Mouse (Mus musculus): ENCODE measurements around the gene 0610037L13Rik. TPM values are rescaled to one million over a fixed set of nuclear protein-coding genes. Genes with fewer than 3 reads are reported as not detected.

The 0610037L13Rik gene
- total and polyA plus RNA-seq, 3 experiments, result 35.5 to 65.0 TPM; not detected in 1

- Histone ChIP-seq H3K36me3 (ENCODE audit: control insufficient read depth in 1 of 2, insufficient read depth in 2 of 2, low read length in 2 of 2) (no peaks in the 10 kb centered on the region), H3K79me2 (ENCODE audit: control insufficient read depth, insufficient read depth, low read length, poor library complexity) (no peaks in the 10 kb centered on the region), H3K9ac (ENCODE audit: control insufficient read depth, low read depth, low read length, poor library complexity, severe bottlenecking) (no peak overlapping the region), H3K27ac (ENCODE audit: control insufficient read depth, low read depth, low read length) (no peak overlapping the region), H3K4me1 (ENCODE audit: control insufficient read depth in 1 of 2, insufficient read depth in 2 of 2, low read length in 2 of 2) (no peaks in the 10 kb centered on the region), H3K9me3 (replicated peaks; ENCODE audit: insufficient read depth, low read length) (no peaks in the 10 kb centered on the region), H3K4me3 (ENCODE audit: control insufficient read depth in 1 of 2, insufficient read depth in 1 of 2, low read depth in 2 of 2, low read length in 2 of 2) (no peak overlapping the region), H3K27me3 (ENCODE audit: control insufficient read depth in 1 of 2, insufficient read depth in 2 of 2, low read length in 2 of 2) (no peaks in the 10 kb centered on the region)
- DNase-seq (ENCODE audit: low read depth, low spot score), result no peak
- TF ChIP-seq GABPA (IDR thresholded peaks at IDR 0.05; ENCODE audit: low read depth, low read length) (no peak), TBP (IDR thresholded peaks at IDR 0.05; ENCODE audit: low read depth, low read length) (no peak), RCOR1 (IDR thresholded peaks at IDR 0.05; ENCODE audit: low read depth, low read length) (no peak), ZNF384 (IDR thresholded peaks at IDR 0.05; ENCODE audit: low read depth, low read length) (no peak), HCFC1 (IDR thresholded peaks at IDR 0.05; ENCODE audit: low read depth, low read length) (no peak), MYB (IDR thresholded peaks at IDR 0.05; ENCODE audit: low read depth, low read length) (no peak), USF2 (IDR thresholded peaks at IDR 0.05; ENCODE audit: borderline replicate concordance in 1 of 2, insufficient read depth in 1 of 2, low read depth in 1 of 2, low read length in 2 of 2) (no peak), POLR2A (IDR thresholded peaks at IDR 0.05; ENCODE audit: control insufficient read depth in 1 of 2, insufficient read depth in 1 of 2, low read depth in 1 of 2, low read length in 2 of 2, poor library complexity in 1 of 2) (no peak), TAL1 (IDR thresholded peaks at IDR 0.05; ENCODE audit: low read length) (no peak), ZC3H11A (IDR thresholded peaks at IDR 0.05; ENCODE audit: low read depth, low read length) (no peak), MXI1 (IDR thresholded peaks at IDR 0.05; ENCODE audit: low read depth, low read length) (no peak), UBTF (IDR thresholded peaks at IDR 0.05; ENCODE audit: borderline replicate concordance, insufficient read depth, low read depth, low read length) (no peak), POLR2AphosphoS2 (IDR thresholded peaks at IDR 0.05; ENCODE audit: low read length) (no peak), SIN3A (IDR thresholded peaks at IDR 0.05; ENCODE audit: low read length) (no peak), KAT2A (conservative IDR thresholded peaks at IDR 0.05; ENCODE audit: low read depth, low read length) (no peak), USF1 (IDR thresholded peaks at IDR 0.05; ENCODE audit: low read depth, low read length) (no peak), CHD2 (IDR thresholded peaks at IDR 0.05; ENCODE audit: low read length) (no peak)
These were observed 14.6 kb downstream of the 0610037L13Rik start for GRCm38 (mm10) chr4:107904252-107904651.

- TF ChIP-seq MEF2A (IDR thresholded peaks at IDR 0.05; ENCODE audit: extremely low read depth, insufficient replicate concordance, low read depth, low read length, poor library complexity, severe bottlenecking) (no peak), GATA1 (IDR thresholded peaks at IDR 0.05; ENCODE audit: low read depth, low read length) (no peak), RCOR1 (IDR thresholded peaks at IDR 0.05; ENCODE audit: low read depth, low read length) (no peak), ZKSCAN1 (IDR thresholded peaks at IDR 0.05; ENCODE audit: low read depth, low read length) (no peak), TCF12 (IDR thresholded peaks at IDR 0.05; ENCODE audit: low read depth, low read length) (no peak), KAT2A (conservative IDR thresholded peaks at IDR 0.05; ENCODE audit: low read depth, low read length) (no peak), ZMIZ1 (IDR thresholded peaks at IDR 0.05; ENCODE audit: low read depth, low read length) (no peak), POLR2AphosphoS5 (IDR thresholded peaks at IDR 0.05; ENCODE audit: borderline replicate concordance, low read depth, low read length) (no peak), MXI1 (IDR thresholded peaks at IDR 0.05; ENCODE audit: low read depth, low read length) (no peak)
- Histone ChIP-seq H3K9me3 (replicated peaks; ENCODE audit: insufficient read depth, low read length) (no peaks in the 10 kb centered on the region), H3K4me1 (ENCODE audit: control insufficient read depth in 1 of 2, insufficient read depth in 2 of 2, low read length in 2 of 2) (no peaks in the 10 kb centered on the region), H3K79me2 (ENCODE audit: control insufficient read depth, insufficient read depth, low read length, poor library complexity) (no peaks in the 10 kb centered on the region), H3K4me3 (ENCODE audit: control insufficient read depth in 1 of 2, insufficient read depth in 1 of 2, low read depth in 2 of 2, low read length in 2 of 2) (no peak overlapping the region), H3K27ac (ENCODE audit: control insufficient read depth, low read depth, low read length) (no peak overlapping the region), H3K27me3 (ENCODE audit: control insufficient read depth in 1 of 2, insufficient read depth in 2 of 2, low read length in 2 of 2) (no peaks in the 10 kb centered on the region), H3K9ac (ENCODE audit: control insufficient read depth, low read depth, low read length, poor library complexity, severe bottlenecking) (no peak overlapping the region), H3K36me3 (ENCODE audit: control insufficient read depth in 1 of 2, insufficient read depth in 2 of 2, low read length in 2 of 2) (no peaks in the 10 kb centered on the region)
- no peak for DNase-seq (ENCODE audit: low read depth, low spot score)
These were observed 16.9 kb downstream of the 0610037L13Rik start for GRCm38 (mm10) chr4:107906561-107906960.
